Comparison of ENCODE assay signal across 21 mouse cellular contexts in the genomic region with DNA sequence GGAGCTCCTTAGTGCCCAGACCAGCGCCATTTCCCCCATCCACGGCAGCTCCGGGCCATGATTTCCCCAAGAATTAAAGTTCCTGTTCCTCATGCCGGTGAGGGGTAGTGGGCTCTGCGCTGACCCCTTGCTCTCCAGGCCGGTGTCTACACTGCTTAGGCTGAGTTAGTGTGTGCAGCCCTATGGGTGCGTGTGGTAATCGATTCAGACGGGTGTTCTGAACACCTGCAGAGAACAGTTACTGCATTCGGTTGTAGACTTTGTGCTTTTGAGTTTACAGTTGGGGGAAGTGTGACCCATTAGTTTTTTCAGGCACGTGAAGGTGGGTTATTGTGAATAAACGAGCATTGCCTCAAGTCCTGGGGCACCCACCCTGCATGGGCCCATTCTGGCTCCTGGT. TPM values are rescaled to one million over a fixed set of nuclear protein-coding genes. Genes with fewer than 3 reads are reported as not detected.
A peak's percentile ranks its signal among the peaks of the same experiment; 100 is the strongest.
DNase-seq lines count a peak whose midpoint lies in the region; ATAC-seq and TF ChIP-seq lines count a peak whose summit lies in the region.
"Had no signal": no experiment of that assay in that cellular context is flagged by ENCODE, and none has a peak within 500 bp of the region (broad histone marks: within the 10 kb centered on the region; RNA-seq: fewer than 3 reads in every experiment).

No protein-coding gene starts in this region.

- ATAC-seq in liver, embryonic 16.5 days (ENCODE audit: low read depth), result peak; percentile 61; the same call in 1 of the 2 replicates
- ATAC-seq in liver, embryonic 12.5 days, result no peak
- peak; percentile 68 for ATAC-seq in liver, postnatal 0 days
- ATAC-seq: activated CD4-positive, CD25-positive, alpha-beta regulatory T cell, adult 4 months; CD4-positive, CD25-positive, alpha-beta regulatory T cell, adult 4 months; Patski had no signal

- no peak overlapping the region for H3K9ac ChIP-seq in liver, embryonic 16.5 days (ENCODE audit: low read depth, low read length)
- no peak overlapping the region for H3K9ac ChIP-seq in liver, embryonic 12.5 days
- no peak overlapping the region for H3K9ac ChIP-seq in liver, postnatal 0 days (replicated peaks)

- H3K4me3 ChIP-seq in gastrocnemius, adult 2 months, result no peak overlapping the region
- H3K4me3 ChIP-seq in liver, embryonic 16.5 days (ENCODE audit: low read depth, low read length), result no peak overlapping the region
- H3K4me3 ChIP-seq in liver, embryonic 12.5 days, result no peak overlapping the region
- H3K4me3 ChIP-seq in liver, postnatal 0 days (ENCODE audit: low read depth, low read length), result no peak overlapping the region

- TF ChIP-seq EP300 in liver, postnatal 0 days (IDR thresholded peaks at IDR 0.05; ENCODE audit: low read depth), result no peak

- H3K9me3 ChIP-seq in liver, embryonic 16.5 days (replicated peaks; ENCODE audit: control insufficient read depth, low read length), result no peaks in the 10 kb centered on the region
- no peaks in the 10 kb centered on the region for H3K9me3 ChIP-seq in liver, embryonic 12.5 days (replicated peaks)
- H3K9me3 ChIP-seq in liver, postnatal 0 days (ENCODE audit: low read length), result no peaks in the 10 kb centered on the region
- H3K9me3 ChIP-seq: G1E had no signal

- H3K36me3 ChIP-seq in liver, embryonic 16.5 days (ENCODE audit: control insufficient read depth, insufficient read depth), result no peaks in the 10 kb centered on the region
- H3K36me3 ChIP-seq in liver, embryonic 12.5 days, result peaks cover 15% of the 10 kb centered on the region
- 0 out of 2 replicates have a peak, but pooled peaks cover 4% of the 10 kb centered on the region for H3K36me3 ChIP-seq in liver, postnatal 0 days (replicated peaks; ENCODE audit: insufficient read depth, low read length)

- intact Hi-C loops in gastrocnemius, adult 2 months (cut with DNase I), result loop anchor here (10.0 kb wide), 1 partner anchor 173 kb away; no protein-coding TSS in a partner anchor
- intact Hi-C loops in gastrocnemius, postnatal 14 days (cut with DNase I; ENCODE audit: low total_unique reads), result loop anchor here (5.0 kb wide), 1 partner anchor 41 kb away; no protein-coding TSS in a partner anchor

- H3K27me3 ChIP-seq in liver, embryonic 16.5 days (ENCODE audit: control insufficient read depth, insufficient read depth, low read depth, low read length), result no peaks in the 10 kb centered on the region
- H3K27me3 ChIP-seq in liver, embryonic 12.5 days (replicated peaks), result no peaks in the 10 kb centered on the region
- H3K27me3 ChIP-seq in liver, postnatal 0 days (ENCODE audit: insufficient read depth, low read length), result no peaks in the 10 kb centered on the region
- H3K27me3 ChIP-seq: CH12.LX, Patski had no signal

- WGBS in liver, embryonic 16.5 days (ENCODE audit: insufficient replicate concordance), result 65% methylated on average over 12 of the region's 12 CpGs
- 79% methylated on average over 12 of the region's 12 CpGs for WGBS in liver, embryonic 12.5 days (ENCODE audit: insufficient replicate concordance)
- WGBS in liver, postnatal 0 days (ENCODE audit: insufficient replicate concordance), result 76% methylated on average over 12 of the region's 12 CpGs

- H3K4me1 ChIP-seq in liver, embryonic 16.5 days (ENCODE audit: control insufficient read depth, low read depth, low read length), result no peaks in the 10 kb centered on the region; the same call in 1 of the 2 replicates
- peaks cover 10% of the 10 kb centered on the region; the same call in 1 of the 2 replicates for H3K4me1 ChIP-seq in liver, embryonic 12.5 days
- no peaks in the 10 kb centered on the region; the same call in 1 of the 2 replicates for H3K4me1 ChIP-seq in liver, postnatal 0 days (ENCODE audit: insufficient read depth)

- DNase-seq in gastrocnemius, adult 2 months, result no peak
- no peak for DNase-seq in gastrocnemius, postnatal 14 days
- no peak for DNase-seq in liver, postnatal 0 days
- no peak for DNase-seq in liver
- DNase-seq: adrenal gland, adult 2 months; adrenal gland, adult 8-10 months; adrenal gland, postnatal 10 days; adrenal gland, postnatal 14 days; adrenal gland, postnatal 25 days; adrenal gland, postnatal 36 days; B cell, adult 2 months; cerebellum, adult 11 months; cerebellum, adult 11-12 months; cerebellum, adult 18-20 months had no signal

- H3K4me2 ChIP-seq in liver, embryonic 16.5 days (ENCODE audit: low read depth, low read length), result no peak overlapping the region
- no peak overlapping the region for H3K4me2 ChIP-seq in liver, embryonic 12.5 days
- H3K4me2 ChIP-seq in liver, postnatal 0 days (ENCODE audit: low read depth, low read length), result no peak overlapping the region

- no peak for TF ChIP-seq CTCF in gastrocnemius, adult 2 months (IDR thresholded peaks at IDR 0.05)
- no peak for TF ChIP-seq CTCF in liver, postnatal 0 days (IDR thresholded peaks at IDR 0.05; ENCODE audit: low read depth)

- peak overlapping the region; percentile 54 for H3K27ac ChIP-seq in gastrocnemius, adult 2 months
- no peak overlapping the region for H3K27ac ChIP-seq in liver, embryonic 16.5 days (ENCODE audit: low read length)
- no peak overlapping the region for H3K27ac ChIP-seq in liver, embryonic 12.5 days
- H3K27ac ChIP-seq in liver, postnatal 0 days (ENCODE audit: low read depth), result no peak overlapping the region

RNA-seq across cellular contexts. Expression of a gene that starts 6.7 kb away (rescaled TPM):
- total RNA-seq in gastrocnemius, adult 2 months (2021), result 1 to 10 TPM; 1.6 to 2.3 TPM
- total RNA-seq in gastrocnemius, postnatal 14 days (2021), result 1 to 10 TPM; 1.4 to 1.9 TPM
- 4.9 and 5.4 TPM in 2 replicates for polyA plus RNA-seq in liver, embryonic 16.5 days (2015; fragmentation: Nextera tagmentation; extraction: Ambion mirVana)
- 11.4 and 11.7 TPM in 2 replicates for polyA plus RNA-seq in liver, embryonic 12.5 days (2016; fragmentation: Nextera tagmentation; extraction: Ambion mirVana)
- polyA plus RNA-seq in liver, postnatal 0 days (2015; fragmentation: Nextera tagmentation; extraction: Ambion mirVana), result 3.0 and 3.8 TPM in 2 replicates

RNA-seq across cellular contexts. Expression of a gene that starts 36.1 kb away (rescaled TPM):
- total RNA-seq in gastrocnemius, adult 2 months (2021), result 10 to 100 TPM; 14.5 to 20.6 TPM
- 1 to 10 TPM; 6.5 to 7.3 TPM for total RNA-seq in gastrocnemius, postnatal 14 days (2021)
- 0.93 and 1.7 TPM in 2 replicates for polyA plus RNA-seq in liver, embryonic 16.5 days (2015; fragmentation: Nextera tagmentation; extraction: Ambion mirVana)
- 7.0 TPM in 2 replicates for polyA plus RNA-seq in liver, embryonic 12.5 days (2016; fragmentation: Nextera tagmentation; extraction: Ambion mirVana)
- 2.2 and 4.1 TPM in 2 replicates for polyA plus RNA-seq in liver, postnatal 0 days (2015; fragmentation: Nextera tagmentation; extraction: Ambion mirVana)
- polyA plus RNA-seq: activated CD4-positive, CD25-positive, alpha-beta regulatory T cell, adult 4 months had no signal
